Mouse (Mus musculus) hematopoietic stem cell, adult 5-6 weeks (primary cell): ENCODE results near the gene Srp68. TPM values are rescaled to one million over a fixed set of nuclear protein-coding genes. Genes with fewer than 3 reads are reported as not detected.

ENCODE experiments used
- ATAC-seq, 2 experiments: fragments of 125-278 bp in 1 of 2; replicated peaks in 1 of 2; 2 replicates each; pipeline ENCODE4 v1.8.0; 2016 to 2017; ENCODE audit warnings: inconsistent platforms in 2 of 2, mild to moderate bottlenecking in 2 of 2, moderate number of reproducible peaks in 2 of 2, low read depth in 1 of 2, moderate TSS enrichment in 1 of 2; ENCODE audit not compliant: low FRiP score in 2 of 2, poor library complexity in 2 of 2, severe bottlenecking in 2 of 2, insufficient read depth in 1 of 2, low TSS enrichment in 1 of 2
- total RNA-seq: library from RNA; stranded (forward); fragments of 172-1452, 232-1000 nt; gene quantifications from 2 replicates; pipeline ENCODE4 v1.2.3, GENCODE M21; 2017

The Srp68 gene
- total RNA-seq, 1 experiment from 2014 or later = 43.6 TPM

- ATAC-seq = no peak
Observed at GRCm38 (mm10) chr11:116221931-116222739, 51.9 kb downstream of the Srp68 start.

GRCm38 (mm10) chr11:116219885-116220284 lies 54.1 kb downstream of the Srp68 start:
- ATAC-seq = peak; percentile 25 to 30; a peak in 2 of 4 replicates

- ATAC-seq = peak; percentile 70 to 77
Observed at GRCm38 (mm10) chr11:116218737-116219400, 55.1 kb downstream of the Srp68 start.

GRCm38 (mm10) chr11:116218263-116218662 lies 55.8 kb downstream of the Srp68 start:
- ATAC-seq = no peak

- no peak for ATAC-seq
Observed at GRCm38 (mm10) chr11:116216549-116216948, 57.5 kb downstream of the Srp68 start.

GRCm38 (mm10) chr11:116215991-116216390 lies 58.0 kb downstream of the Srp68 start:
- no peak for ATAC-seq

GRCm38 (mm10) chr11:116215181-116215580 lies 58.8 kb downstream of the Srp68 start:
- no peak for ATAC-seq

GRCm38 (mm10) chr11:116213877-116214510 lies 60.0 kb downstream of the Srp68 start:
- ATAC-seq = no peak

- no peak for ATAC-seq
Observed at GRCm38 (mm10) chr11:116212847-116213246, 61.2 kb downstream of the Srp68 start.

GRCm38 (mm10) chr11:116210696-116211095 lies 63.3 kb downstream of the Srp68 start:
- no peak for ATAC-seq

GRCm38 (mm10) chr11:116209257-116209656 lies 64.8 kb downstream of the Srp68 start:
- no peak for ATAC-seq

GRCm38 (mm10) chr11:116208660-116209059 lies 65.4 kb downstream of the Srp68 start:
- no peak for ATAC-seq

GRCm38 (mm10) chr11:116206678-116207077 lies 67.3 kb downstream of the Srp68 start:
- no peak for ATAC-seq

- no peak for ATAC-seq
Observed at GRCm38 (mm10) chr11:116203150-116203549, 70.9 kb downstream of the Srp68 start.

GRCm38 (mm10) chr11:116201151-116201550 lies 72.9 kb downstream of the Srp68 start:
- ATAC-seq = no peak

- peak; percentile 82 to 83 for ATAC-seq
Observed at GRCm38 (mm10) chr11:116198639-116199531, 75.1 kb downstream of the Srp68 start, which contains the start of the genes Ten1 and Acox1. Gene Ten1 (plus strand): TSS chr11:116198855. Gene Acox1 (minus strand): TSS chr11:116199045.

GRCm38 (mm10) chr11:116198132-116198531 lies 75.9 kb downstream of the Srp68 start:
- ATAC-seq = no peak
